Mouse (Mus musculus): ENCODE measurements around the gene Pakap.
A peak's percentile ranks its signal among the peaks of the same experiment; 100 is the strongest.

Gene Pakap

GRCm38 (mm10) chr4:57846381-57846990, 278.5 kb downstream of the Pakap start:
- no peak for DNase-seq

GRCm38 (mm10) chr4:57846991-57847422, 279.0 kb downstream of the Pakap start:
- peak in 1 of 2 experiments; percentile 7 for DNase-seq

- no peak for DNase-seq
These were observed 279.7 kb downstream of the Pakap start for GRCm38 (mm10) chr4:57847676-57848075.

GRCm38 (mm10) chr4:57849465-57849864, 281.5 kb downstream of the Pakap start:
- DNase-seq: no peak

GRCm38 (mm10) chr4:57851731-57852130, 283.8 kb downstream of the Pakap start:
- DNase-seq: no peak

GRCm38 (mm10) chr4:57852461-57853040, 284.6 kb downstream of the Pakap start:
- no peak for DNase-seq

- no peak for DNase-seq
These were observed 286.2 kb downstream of the Pakap start for GRCm38 (mm10) chr4:57854181-57854580.

GRCm38 (mm10) chr4:57855281-57855941, 287.4 kb downstream of the Pakap start:
- no peak for DNase-seq

- DNase-seq: no peak
These were observed 288.7 kb downstream of the Pakap start for GRCm38 (mm10) chr4:57856673-57857072.

GRCm38 (mm10) chr4:57860204-57860611, 292.2 kb downstream of the Pakap start:
- DNase-seq: no peak

GRCm38 (mm10) chr4:57861166-57861565, 293.2 kb downstream of the Pakap start:
- DNase-seq: no peak

GRCm38 (mm10) chr4:57861856-57862255, 293.9 kb downstream of the Pakap start:
- DNase-seq: no peak

GRCm38 (mm10) chr4:57862269-57862986, 294.4 kb downstream of the Pakap start:
- DNase-seq: no peak

- DNase-seq: no peak
These were observed 298.1 kb downstream of the Pakap start for GRCm38 (mm10) chr4:57866088-57866487.

- DNase-seq: no peak
These were observed 299.0 kb downstream of the Pakap start for GRCm38 (mm10) chr4:57866990-57867389.

- DNase-seq: no peak
These were observed 299.5 kb downstream of the Pakap start for GRCm38 (mm10) chr4:57867454-57867853.

- DNase-seq: no peak
These were observed 311.2 kb downstream of the Pakap start for GRCm38 (mm10) chr4:57879137-57879536.

- peak; percentile 88 to 93 for DNase-seq
These were observed 311.9 kb downstream of the Pakap start for GRCm38 (mm10) chr4:57879804-57880357.

GRCm38 (mm10) chr4:57883520-57884421, 315.8 kb downstream of the Pakap start:
- DNase-seq: peak in 1 of 2 experiments; percentile 29

- DNase-seq: no peak
These were observed 316.5 kb downstream of the Pakap start for GRCm38 (mm10) chr4:57884511-57884910.

- DNase-seq: no peak
These were observed 317.2 kb downstream of the Pakap start for GRCm38 (mm10) chr4:57885186-57885585.

All from cerebellum, postnatal 14 days (tissue).